Mouse (Mus musculus) layer of hippocampus, postnatal 36 days (tissue): ENCODE results near the gene Vwa2. TPM values are rescaled to one million over a fixed set of nuclear protein-coding genes. Genes with fewer than 3 reads are reported as not detected.

Experiments used
- DNase-seq, 2 experiments: peaks; one replicate each; pipeline ENCODE4 v3.0.0; 2022
- total RNA-seq, 2 experiments: library from RNA; stranded (reverse); gene quantifications; 2 replicates each; pipeline ENCODE4 v1.2.3; 2021

Vwa2 gene
- total RNA-seq, 2 experiments from 2014 or later = not detected

DNA sequence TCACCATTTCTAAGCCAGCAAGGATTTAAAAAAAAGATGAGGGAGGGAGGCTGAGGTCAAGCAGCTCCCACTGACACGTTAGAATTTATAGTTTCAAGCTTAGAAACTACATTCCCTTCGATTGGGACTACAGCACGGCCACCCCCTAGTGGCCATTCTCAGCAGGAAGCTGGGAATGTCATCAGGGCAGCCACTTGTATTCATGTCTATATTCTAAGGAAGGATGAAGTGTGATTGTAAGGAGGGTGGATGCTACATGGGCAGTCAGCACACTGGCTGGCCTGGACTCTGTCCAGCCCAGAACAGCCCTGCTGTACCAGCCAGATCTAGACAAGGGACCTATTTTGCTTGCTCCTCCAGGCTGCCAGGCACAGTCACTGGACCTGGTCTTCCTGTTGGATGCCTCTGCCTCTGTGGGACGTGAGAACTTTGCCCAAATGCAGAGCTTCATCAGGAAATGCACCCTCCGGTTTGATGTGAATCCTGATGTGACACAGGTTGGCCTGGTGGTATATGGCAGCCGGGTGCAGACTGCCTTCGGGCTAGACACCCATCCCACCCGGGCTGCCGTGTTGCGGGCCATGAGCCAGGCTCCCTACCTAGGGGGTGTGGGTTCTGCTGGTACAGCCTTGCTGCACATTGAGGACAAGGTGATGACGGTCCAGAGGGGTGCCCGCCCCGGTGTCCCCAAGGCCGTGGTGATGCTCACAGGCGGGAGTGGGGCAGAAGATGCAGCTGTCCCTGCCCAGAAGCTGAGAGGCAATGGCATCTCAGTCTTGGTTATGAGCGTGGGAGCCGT lies 34.6 kb downstream of the Vwa2 start:
- DNase-seq = peak; percentile 28 to 44

DNA sequence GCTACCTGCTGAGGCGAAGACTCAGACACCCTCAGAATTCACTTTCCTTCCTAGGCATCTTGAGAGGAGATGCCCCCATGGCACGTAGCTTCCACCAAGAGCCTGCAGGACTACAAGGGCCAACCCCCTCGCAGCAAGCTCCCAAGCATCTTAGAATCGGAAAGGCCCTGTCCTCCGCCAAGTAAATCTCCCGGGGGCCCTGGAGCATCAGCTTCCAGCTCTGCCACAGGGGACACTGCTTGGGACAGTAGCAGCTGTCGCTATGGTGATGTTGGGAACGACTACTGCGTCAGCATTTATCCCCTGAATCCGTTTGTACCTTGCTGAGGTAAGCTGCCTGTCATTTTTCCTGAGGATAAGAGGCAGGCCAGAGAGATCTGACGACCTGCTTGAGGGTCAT lies 36.5 kb downstream of the Vwa2 start:
- no peak for DNase-seq

DNA sequence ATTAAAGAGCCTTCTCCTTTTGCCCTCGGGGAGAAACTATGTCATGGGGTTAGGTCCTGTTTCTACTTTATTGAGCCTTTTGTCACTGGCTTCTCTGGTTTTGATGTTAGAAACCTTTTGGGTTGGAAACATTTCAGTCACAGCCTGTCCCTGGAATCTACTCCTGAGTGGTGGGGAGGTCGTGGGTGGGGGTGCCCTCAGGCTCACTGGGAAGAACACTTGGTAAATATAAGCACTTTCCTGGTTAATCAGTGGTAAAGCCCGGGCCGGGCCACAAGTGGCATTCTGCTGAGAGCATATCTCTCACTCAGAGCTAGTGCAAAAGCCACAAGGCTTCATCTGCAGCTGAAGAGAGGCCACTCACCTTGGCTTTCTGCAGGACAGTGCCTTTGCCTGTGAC lies 39.7 kb downstream of the Vwa2 start:
- no peak for DNase-seq

DNA sequence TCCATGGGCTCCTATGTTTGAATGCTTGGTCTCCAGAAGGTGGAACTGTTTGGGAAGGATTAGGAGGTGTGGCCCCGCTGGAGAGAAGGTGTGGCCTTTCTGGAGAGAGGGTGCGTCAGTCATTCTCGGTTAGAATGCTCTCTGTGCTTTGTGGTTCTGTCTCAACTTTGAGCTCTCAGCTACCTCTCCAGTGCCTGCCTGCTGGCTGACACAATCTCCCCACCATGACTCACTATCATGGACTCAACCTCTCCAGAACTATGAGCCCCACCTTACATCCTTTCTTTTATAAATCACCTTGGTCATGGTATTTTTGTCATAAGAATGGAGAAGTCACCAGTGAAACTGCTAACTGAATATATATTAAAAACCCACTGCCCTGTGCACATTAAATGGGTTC lies 40.6 kb downstream of the Vwa2 start:
- DNase-seq = no peak

DNA sequence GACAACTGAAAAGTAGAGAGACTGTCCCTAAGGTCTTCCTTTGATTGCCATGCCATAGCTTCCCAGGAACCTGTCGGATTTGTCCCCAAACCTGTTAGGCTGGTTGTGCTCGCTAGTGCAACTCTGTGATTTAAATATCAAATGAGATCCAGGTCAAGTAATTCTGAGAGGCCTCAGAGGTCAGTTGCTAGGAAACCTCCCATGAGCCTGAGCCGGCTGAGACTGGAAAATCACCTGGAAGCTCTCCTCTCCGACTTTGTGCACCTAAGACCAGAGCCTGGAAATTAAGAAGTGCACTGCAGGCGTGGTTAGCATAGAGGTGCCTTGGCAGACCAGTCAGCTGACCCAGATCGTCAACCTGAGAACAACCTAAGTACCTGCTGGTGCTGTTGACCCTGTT lies 41.0 kb downstream of the Vwa2 start:
- no peak for DNase-seq

DNA sequence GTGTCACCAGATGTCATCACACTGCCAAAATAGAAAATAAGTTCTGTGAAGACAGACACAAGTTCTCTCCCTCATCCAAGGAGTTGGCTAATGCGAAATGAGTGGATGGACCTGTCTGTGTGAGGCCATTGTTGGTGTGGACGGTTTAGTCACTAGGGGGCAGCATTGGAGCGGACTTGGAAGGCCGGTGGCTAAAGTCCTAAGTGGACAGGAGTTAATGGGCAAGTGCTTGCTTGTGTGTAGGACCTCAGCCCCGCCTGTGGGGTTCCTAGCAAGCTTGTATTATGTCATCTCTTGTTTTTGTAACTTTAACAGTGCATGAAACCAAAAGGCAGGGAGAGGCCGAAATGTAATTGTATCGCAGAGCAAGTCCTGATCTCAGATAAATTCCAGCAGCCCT lies 45.6 kb downstream of the Vwa2 start:
- DNase-seq = peak; percentile 73 to 84

DNA sequence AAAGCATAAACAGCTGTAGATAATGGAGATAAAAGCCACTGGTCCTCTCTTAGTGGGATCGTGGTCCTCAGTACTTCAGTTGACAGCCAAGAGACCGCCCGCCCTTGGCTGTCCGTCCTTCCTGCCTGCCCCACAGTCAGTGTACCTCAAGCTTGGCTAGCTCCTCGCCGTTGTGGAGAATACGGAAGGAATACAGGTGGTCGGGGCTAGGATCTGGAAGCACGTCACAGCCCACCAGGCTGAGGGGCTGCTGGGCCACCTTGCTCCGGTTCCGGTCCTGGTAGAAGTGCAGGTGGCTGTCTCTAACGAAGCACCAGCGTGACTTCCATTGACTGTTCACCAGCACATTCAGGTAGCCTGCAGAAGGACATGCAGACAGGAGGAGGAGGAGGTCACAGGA lies 46.2 kb downstream of the Vwa2 start:
- DNase-seq = no peak

DNA sequence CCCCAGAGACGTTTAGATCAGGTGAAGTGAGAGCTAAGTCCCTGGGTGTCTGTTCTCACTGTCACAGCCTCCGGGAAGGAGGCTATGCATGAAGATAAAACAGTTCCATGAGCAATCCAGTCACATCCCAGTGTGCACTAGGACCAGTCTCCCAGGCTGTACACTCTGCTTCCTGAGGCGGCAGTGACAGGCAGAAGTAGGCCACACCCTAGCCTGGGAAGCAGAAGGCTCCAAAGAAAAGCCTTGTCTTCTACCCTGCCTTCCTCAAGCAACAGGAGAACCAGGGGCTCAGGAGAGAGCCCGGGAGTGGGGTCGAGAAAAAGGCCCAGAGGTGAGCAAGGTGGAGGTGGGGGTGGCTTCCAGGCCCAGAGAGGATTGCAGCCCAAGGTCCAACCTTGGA lies 47.7 kb downstream of the Vwa2 start:
- DNase-seq = no peak

DNA sequence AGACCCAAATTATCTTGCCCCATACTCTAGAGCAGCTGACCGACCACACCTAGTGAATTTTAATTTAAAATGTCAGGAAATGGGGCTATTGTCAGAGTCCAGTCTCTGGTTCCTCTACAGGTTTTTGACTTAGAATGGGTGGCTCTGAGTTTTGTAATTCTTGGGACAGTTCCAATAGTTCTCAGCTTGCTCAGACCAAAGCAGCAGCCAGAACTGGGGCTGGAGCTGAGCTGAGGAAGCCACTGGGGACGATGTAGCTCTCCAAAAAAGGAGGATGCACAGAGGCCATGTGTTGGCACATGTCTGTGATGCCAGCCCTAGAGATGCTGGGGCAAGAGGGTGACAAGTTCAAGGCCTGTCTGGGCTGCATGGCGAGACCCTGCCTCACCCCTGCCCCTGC lies 55.3 kb downstream of the Vwa2 start:
- DNase-seq = no peak

DNA sequence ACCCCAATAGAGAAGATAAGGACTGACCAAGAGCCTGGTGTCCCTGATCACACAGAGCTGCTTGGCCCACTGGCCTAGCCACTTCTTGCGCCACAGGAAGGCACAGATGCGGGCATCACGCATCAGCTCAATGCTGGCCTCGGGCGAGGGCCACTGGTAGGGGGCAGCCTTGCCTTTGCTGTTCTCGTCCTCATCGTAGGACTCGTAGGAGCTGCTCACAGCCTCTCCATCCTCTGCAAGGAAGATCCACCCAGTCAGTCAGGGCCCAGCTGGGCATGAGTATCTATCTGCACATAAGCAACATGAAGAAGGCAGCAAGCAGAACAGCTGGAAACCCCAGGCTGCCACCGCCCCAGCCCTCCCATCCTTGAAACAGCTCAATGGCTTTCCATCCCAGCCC lies 56.0 kb downstream of the Vwa2 start:
- no peak for DNase-seq

DNA sequence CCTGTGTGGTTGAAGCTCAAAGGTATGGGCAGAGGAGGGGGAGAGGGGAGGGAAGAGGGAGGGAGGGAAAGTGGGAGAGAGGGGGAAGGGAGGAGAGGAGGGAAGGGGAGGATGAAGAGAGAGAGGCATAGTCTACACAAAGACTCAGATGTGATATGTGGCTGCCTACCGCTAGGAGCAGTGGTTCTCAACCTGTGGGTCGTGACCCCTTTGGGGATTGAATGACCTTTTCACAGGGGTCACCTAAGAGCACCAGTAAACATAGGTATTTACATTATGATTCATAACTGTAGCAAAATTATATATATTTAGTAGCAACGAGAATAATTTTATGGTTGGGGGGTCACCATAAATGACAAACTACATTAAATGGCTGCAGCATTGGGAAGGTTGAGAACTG lies 59.8 kb downstream of the Vwa2 start:
- DNase-seq = no peak

DNA sequence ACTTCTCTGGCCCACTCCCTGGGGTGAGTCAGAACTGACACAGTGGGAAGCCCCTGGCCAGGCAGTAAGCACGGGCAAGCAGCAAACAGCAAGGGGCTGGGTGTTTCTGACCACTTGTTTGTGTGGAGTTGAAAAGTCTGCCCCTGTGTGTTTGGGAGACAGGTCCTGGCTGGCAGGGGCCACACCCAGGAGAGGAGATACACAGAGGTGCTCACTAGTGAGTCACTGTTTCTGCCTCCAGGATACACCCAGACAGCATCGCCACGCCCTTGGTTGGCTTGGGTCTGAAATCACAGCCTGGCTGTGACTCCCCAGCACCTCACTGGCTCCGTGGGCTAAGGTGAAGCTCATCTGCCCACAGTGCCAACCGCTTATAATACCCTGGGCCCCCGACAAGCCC lies 61.1 kb downstream of the Vwa2 start:
- DNase-seq = no peak

DNA sequence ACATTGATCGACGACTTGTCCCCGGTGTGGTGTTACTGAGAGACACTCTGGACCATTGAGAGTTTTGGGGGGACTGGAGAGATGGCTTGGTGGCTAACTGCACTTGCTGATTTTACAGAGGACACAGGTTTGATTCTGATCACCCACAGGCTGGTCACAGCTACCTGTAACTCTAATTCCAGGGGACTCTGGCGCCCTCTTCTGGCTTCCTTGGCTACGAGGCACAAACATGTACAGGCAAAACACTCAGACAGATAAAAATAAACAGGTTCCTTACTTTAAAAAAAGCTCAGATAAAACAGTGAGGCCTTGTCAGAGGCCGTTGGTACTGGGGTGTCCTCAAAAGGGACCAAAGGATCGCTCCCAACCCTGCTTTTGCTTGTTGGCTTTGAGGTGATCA lies 61.7 kb downstream of the Vwa2 start:
- no peak for DNase-seq

DNA sequence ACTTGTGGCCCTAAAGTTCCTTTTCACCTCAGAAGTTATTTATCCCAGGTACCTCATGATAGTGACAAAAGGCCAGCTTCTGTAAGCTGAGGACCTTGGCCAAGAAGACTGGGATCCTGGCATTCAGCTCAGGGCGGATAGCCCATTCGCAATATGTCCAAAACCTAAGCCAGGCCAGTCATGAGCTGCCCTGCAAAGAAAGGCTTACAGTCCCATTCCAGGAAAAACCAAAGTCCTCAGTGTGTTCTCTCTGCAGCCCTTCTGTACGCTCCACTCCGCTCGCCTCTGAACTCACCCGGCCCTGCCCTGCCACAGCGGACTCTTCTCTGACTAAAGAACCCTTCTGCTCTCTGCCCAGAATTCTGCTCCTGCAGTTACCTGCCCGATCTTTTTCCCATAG lies 62.2 kb downstream of the Vwa2 start:
- DNase-seq = no peak

DNA sequence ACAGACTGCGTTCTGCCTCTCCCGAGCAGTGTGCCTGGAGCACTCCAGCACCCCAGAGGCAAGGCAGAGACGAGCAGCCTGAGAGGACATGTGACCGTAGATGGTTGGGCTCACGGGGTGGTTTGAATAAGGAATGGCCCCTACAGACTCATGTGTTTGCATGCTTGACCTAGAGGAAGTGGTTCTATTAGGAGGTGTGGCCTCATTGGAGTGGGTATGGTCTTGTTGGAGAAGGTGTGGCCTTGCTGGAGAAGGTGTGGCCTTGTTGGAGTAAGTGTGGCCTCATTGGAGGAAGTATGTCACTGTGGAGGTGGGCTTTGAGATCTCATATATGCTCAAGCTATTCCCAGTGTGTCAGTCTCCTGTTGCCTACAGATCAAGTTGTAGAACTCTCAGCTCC lies 63.9 kb downstream of the Vwa2 start:
- no peak for DNase-seq

DNA sequence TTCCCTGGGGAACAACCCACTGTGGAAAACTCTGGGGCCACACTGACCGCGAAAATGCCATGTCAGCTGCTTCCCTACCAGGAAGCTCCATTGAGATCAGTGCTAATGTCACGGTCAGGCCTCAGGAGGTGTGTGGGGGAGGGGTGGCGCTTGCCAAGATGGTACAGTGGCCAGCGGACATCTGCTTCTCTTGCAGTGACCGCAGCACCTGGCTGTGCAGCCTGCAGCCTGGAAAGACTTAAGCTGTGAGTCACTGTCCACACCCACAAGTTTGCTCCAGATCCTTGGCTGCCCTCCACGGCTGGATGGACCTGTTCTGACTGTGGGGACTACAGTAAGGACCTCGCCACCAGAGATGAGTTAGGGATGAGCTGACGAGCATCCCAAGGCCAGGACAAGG lies 65.8 kb downstream of the Vwa2 start:
- no peak for DNase-seq

DNA sequence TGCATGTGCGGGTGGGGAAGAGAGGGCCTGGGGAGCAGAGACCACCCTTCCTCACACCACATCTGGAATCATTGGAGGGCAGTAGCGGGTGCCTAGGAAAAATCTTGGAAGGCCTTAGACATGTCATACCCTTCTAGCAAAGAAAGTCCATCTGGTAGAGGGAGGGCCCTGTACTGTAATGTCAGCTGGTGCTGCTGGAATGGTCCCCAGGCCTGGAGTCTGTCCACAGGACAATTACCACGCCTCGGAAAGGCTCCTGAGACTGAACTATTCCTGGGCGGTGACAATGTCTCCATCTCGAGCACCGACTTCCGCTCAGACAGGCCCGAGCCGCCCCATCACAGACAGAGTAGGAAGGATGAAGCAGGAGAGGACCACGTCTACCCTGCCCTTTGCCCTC lies 66.5 kb downstream of the Vwa2 start:
- DNase-seq = no peak

DNA sequence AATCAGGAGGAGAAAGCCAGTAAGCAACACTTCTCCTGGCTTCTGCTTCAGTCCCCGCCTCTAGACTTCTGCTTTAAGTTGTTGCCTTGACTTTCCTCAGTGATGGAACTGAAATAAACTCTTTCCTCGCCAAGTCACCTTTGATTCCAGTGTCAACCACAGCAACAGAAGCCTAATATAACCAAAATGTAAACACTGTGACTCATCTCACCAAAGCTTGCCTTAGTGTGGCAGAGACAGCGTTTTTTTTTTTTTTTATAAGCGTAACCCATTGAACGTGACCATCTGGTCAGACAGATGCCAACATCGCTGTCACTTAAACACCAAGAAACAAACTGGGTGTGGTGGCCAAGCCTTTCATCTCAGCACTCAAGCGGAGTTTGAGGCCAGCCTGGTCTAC lies 68.2 kb downstream of the Vwa2 start:
- no peak for DNase-seq

DNA sequence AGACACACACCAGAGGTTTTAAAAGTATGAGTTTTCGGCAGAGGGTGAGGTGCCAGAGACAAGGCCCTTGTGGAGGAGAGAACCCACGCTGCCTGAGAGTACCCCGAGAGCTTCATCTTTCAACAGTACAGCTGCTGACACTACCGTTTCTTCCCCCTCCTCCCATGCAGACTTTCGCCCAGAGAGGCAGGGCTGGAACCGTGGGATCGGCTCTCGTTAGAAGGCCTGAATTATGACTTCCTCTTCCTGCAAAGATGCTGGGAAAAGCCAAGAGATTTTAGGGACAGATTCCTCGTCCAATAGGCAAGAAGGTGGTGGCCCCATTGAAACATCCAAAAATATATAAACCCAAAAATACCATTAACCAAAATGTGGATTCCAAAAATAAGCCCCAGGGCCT lies 70.2 kb downstream of the Vwa2 start:
- no peak for DNase-seq

DNA sequence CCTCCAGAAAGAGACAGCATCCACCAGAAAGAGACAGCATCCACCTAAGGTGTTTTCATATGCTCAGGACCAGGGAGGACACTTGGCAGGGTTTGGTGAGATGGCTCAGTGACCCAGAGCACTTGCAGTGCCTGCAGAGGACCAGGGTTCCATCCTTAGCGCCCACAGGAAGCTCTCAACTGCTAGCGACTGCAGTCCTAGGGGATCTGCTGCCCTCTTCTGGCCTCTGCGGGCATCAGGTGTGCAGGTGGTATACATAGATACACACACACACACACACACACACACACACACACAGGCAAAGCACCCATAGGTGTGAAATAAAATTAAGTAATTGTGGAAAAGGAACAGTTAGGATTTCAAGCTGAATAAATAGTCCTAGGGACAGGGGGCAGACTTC lies 70.8 kb downstream of the Vwa2 start:
- no peak for DNase-seq

DNA sequence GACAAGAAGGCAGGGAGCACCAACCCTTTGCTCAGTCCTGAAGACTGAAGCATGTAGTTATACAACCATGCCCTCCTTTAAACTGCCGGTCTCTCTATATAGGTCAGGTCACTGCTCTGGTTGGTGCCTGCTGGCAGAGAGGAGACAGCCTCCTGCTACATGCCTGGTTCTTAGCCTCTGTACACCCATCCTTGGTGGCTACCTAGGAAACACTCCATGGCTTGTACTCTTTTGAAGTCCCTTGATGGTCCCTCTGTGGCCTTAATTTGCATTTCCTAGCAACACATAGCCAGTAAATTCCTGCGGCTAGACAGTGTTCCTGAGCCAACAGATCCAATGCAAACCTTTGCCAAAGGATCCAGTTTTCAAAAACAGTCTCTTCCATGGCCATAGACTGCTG lies 71.6 kb downstream of the Vwa2 start:
- no peak for DNase-seq

DNA sequence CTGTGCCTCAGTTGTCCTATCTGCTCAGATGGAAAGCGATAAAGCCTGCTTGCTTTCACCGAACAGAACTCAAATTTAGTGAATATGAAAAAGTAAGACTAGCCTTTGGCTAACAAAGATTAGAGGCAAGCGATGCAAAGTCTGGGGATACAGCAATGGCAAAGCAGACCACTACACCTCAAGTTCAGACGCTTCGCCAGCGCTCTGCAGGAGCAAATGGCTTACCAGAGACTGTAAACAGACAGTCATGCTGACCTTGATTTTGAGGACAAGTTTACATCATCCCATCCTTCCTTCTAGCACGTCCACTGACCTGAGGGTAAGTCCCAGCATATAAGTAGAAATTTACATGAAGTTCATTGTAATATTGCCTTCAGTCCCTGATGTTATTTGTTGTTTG lies 72.2 kb downstream of the Vwa2 start:
- DNase-seq = no peak

DNA sequence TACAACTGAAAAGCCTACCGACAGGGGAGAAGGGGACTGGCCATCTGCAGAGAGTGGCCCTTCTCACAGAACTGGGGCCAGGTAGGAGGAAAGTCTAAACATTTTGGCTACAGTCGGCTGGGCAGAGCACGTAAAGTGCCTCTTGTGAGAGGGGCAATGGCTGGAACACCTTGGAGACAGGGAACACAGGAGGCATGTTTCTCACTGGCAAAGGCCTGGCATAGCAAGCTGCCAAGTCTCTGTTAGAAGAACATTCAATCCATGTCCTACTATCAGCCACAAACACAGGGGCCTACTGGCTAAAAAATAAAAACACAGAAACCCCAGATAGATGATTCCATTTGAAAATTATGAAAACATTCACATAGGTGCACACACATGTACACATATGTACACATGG lies 72.7 kb downstream of the Vwa2 start:
- no peak for DNase-seq

DNA sequence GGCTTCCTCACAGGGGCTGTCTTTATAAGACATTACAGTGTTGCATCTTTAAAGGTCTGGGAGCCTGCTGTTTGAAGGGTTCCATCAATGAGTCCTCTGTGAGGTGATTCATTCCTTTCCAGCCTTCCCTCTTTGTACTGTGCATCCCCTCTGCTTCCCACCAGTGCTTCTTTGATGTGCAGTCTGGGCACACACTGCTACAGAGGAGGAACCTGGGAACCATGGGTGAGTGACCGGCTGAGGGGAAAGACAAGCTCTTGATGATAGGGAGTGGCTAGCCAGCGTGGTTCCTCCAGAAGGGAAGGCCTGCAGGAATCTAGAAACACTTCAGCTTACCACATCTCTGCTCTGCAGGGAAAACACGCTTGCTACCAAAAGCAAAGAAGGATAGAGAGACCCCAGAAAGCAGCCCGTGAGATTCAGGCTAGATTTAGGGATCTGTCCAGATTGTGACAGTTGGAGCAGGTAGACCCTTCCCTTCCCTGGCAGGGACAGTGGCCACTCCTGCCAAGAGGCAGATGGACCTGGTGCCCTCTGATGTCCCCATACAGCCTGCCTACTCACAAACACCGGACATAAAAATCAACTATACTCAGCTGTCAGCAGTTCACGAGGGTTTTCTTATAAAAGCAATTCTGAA lies 74.0 kb downstream of the Vwa2 start:
- DNase-seq = no peak

DNA sequence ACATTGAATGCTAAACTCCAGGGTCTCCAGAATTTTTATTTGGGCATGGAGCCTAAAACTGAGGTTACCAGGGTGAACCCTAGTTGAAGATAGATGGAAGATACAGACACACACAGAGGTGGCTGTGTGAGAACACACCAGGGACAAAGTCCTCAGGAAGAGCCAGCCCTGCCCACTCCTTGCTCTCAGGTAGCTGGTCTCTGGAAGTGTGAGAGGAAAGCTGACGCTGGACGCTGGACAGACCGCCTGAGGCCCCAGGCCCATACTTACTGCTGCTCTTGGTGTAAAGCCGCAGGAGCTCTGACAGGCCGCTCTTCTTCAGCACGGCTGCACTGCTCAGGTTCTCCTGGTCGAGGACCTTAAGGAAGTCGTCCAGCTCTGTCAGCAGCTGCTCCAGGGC lies 75.8 kb downstream of the Vwa2 start:
- no peak for DNase-seq
